Mouse (Mus musculus) adrenal gland, postnatal 4 days (tissue): Measurements from ENCODE around the gene Cyp2c37. TPM values are rescaled to one million over a fixed set of nuclear protein-coding genes. Genes with fewer than 3 reads are reported as not detected.
"Not testable (repeated sequence)": the region's sequence is repeated elsewhere in the genome, so short reads cannot be mapped to it uniquely, and the experiment has no call there.

Experiments
- DNase-seq, 2 experiments: peaks; one replicate each; pipeline ENCODE4 v3.0.0; 2021 to 2022; ENCODE audit warnings: low spot score in 2 of 2, mixed read lengths in 2 of 2
- long read RNA-seq, 2 experiments: library from polyadenylated mRNA; stranded (forward); transcript quantifications; one replicate each; pipeline ENCODE4 v2.0.0; 2021
- total RNA-seq, 2 experiments: library from RNA; stranded (reverse); gene quantifications; 2 replicates each; pipeline ENCODE4 v1.2.3; 2021

The Cyp2c37 gene
- total RNA-seq = 10 to 100 TPM in 1 of 2 experiments, under 1 TPM in 1; 0.36 to 13.7 TPM
- long read RNA-seq, experiment 1, transcript Cyp2c37-201 (9 exons, 1,824 nt) = major isoform, 12 of 13 reads
- long read RNA-seq, experiment 1, partial matches to known transcripts = 0 of 13 reads
- long read RNA-seq, experiment 1, other reads (novel, unspliced or antisense) = 1 of 13 reads
- long read RNA-seq, experiment 2 = 0 reads

DNA sequence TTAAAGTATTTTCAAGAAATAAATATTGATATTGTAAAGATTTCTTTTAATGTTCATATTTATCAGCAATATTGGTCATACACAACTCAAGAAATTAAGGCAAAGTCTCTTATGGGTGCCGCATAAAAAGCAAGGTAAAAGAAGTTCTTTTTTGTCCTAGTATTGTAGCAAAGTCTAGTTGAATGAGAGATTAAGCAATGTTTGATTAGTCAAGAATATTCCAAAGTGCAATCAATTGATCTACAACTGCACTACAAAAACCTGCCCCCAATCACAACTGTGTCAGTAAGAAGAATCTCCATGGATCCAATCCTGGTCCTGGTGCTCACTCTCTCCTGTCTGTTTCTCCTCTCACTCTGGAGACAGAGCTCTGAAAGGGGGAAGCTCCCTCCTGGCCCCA, at the start of gene Cyp2c37:
Cyp2c37 (plus strand) TSS at position 285 of the 400 bp plus-strand sequence.
- DNase-seq = not testable (repeated sequence)

DNA sequence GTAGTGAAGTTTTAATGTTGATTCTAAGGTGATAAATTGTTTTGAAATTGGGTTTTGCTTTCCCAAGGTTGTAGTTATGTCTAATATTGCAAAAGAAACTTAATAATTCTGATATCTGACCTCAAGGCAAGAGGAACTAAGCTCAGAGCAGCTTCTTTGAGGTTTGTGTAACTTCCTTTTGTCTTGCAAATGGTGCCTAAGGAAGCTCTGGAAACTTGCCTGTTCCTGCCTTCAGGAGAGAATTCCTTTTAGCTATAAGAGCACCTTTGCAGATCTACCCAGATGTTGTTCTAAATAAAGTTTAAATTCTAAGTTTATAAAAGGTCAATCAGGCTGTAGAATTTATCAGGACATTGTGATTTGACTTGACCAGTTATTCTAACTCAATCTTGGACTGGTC, 31.4 kb upstream of the Cyp2c37 start:
- not testable (repeated sequence) for DNase-seq

DNA sequence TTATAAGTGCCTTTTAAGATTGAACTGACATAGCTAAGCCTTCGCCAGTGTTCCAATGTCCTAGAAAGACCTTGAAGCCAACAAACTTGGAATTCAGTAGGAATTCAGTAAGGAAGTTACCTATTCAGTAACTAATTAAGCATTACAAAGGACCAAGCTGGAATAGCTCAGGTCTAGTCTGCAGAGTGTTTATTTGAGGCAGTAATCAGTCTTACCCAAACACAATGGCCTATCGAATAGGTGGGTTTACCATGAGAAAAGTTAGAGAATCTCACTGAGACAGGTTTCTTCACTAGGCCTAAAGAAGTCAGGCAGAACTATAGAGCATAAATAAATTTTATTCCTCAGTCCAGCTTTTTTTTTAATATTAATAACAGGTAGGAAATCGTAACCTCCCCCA, 21.1 kb upstream of the Cyp2c37 start:
- not testable (repeated sequence) for DNase-seq

DNA sequence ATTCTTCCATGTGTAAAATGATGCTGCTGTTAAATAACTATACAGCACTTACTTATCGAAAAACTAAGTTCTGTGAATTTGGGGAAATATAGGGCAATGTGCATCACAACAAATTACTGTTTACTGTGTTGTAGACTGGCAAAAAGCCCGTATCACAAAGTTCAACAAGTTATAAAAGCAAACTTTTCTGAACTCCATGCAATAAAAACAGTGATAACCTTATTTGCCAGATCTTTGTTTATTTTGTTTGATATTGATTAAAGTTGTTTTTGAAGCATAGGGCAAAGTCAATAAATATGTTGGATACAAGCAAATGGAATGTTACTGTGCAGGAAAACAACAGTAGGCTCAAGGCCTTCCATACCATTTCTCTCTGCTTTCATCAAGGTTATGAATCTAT, 2.8 kb upstream of the Cyp2c37 start:
- no peak for DNase-seq

Other genes with a start within 250 kb of the Cyp2c37 start
- gene Cyp2c40, start 179.6 kb upstream of the Cyp2c37 start, total RNA-seq = 10 to 100 TPM in 1 of 2 experiments, under 1 TPM in 1; 0.53 to 13.1 TPM
- gene Cyp2c69, start 105.6 kb upstream of the Cyp2c37 start, total RNA-seq = 10 to 100 TPM in 1 of 2 experiments, under 1 TPM in 1; 0.45 to 21.8 TPM
- gene Cyp2c54, start 81.4 kb downstream of the Cyp2c37 start, total RNA-seq = 1 to 10 TPM in 1 of 2 experiments, not detected in 1; 2.6 TPM
- 1 to 10 TPM in 1 of 2 experiments, not detected in 1; 2.8 TPM for gene Cyp2c50, start 97.3 kb downstream of the Cyp2c37 start, total RNA-seq
- 10 to 100 TPM in 1 of 2 experiments, 1 to 10 TPM in 1; 1.3 to 11.1 TPM for gene Cyp2c70, start 194.9 kb downstream of the Cyp2c37 start, total RNA-seq